Mouse (Mus musculus) layer of hippocampus, postnatal 25 days (tissue): ENCODE measurements at regions not wholly inside any gene's neighbourhood (a gene's known extent, or its start where the extent isn't known, plus 50 kb on each side); places are given as distances from the start of the nearest gene placed in this dataset.

Experiments used
- DNase-seq, 2 experiments: peaks; one replicate each; pipeline ENCODE4 v3.0.0; 2022; ENCODE audit warnings: mixed read lengths in 2 of 2, low spot score in 1 of 2; ENCODE audit errors: extremely low spot score in 1 of 2

DNA sequence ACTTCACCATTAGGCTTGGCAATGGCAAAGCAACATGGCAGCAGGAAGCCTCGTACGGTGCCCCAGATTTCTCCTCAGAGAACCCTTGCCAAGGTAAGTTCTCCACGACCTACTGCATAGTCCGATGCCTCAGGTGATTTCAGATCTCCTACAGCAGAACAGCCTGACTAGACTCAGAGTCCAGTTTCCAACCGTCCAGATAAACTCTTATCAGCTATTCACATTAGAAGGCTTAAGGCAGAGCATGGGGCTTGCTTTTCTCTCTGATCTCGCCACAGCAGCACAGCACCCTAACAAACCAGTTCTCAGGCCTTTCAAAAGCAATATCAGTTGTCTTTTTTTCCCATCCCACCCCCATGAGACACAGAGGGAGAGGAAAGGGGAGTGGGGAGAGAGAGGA is 174.9 kb upstream of the Nfe2l3 start:
- DNase-seq = no peak

DNA sequence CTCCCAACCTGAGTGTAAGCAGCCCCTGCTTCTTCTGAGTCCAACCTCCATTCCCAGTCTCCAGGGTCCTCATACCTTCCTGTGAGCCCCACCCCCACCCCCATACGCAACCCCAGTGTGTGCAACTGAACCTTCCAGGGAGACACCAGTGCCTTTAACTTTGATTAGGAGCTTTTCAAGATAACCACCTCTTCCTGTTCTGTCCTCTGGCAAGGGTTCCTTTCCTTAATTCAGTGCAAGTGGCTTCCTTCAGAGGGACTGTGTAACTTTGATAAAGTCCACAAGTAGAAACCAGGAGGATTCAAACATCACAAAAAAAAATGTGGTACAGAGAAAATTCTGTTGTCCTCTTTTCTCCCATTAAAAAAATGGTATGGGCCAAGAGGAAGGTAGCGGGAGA is 174.2 kb upstream of the Nfe2l3 start:
- no peak for DNase-seq

DNA sequence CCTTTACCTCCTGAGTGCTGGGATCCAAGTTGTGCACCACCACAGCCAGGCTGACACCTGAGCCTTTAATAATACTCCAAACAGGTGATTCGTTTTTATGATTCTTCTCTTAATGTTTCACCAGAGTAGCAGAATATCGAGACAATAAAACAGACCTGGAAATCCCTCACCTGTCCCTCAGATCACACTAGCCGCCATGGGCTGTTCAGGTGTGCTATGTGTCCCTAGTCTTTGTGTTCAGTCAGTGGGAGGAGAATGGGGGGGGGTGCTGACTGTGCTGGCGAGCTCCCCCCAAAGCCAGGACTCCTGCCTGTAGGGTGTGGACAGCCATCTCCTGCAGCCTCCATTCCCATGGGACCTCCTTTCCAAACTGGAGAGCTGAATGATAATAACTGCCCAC is 168.9 kb upstream of the Nfe2l3 start:
- no peak for DNase-seq

DNA sequence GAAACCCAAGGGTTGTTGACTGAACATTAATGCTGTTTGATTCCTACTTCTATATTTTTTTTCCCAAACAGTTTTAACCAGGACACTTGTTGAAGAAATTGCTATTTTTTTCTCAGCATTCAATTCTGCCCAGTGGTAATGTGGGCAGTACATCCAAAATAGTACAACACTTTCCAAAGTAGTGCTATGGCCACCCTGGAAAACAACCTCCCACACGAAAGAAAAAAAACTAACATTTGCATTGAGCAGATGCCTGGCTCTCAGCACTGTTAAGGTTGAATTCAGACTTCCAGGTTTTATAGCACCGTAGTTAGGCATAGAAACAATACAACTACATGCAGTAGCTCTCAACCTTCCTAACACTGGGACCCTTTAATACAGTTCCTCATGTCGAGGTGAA is 167.1 kb upstream of the Nfe2l3 start:
- DNase-seq = no peak

DNA sequence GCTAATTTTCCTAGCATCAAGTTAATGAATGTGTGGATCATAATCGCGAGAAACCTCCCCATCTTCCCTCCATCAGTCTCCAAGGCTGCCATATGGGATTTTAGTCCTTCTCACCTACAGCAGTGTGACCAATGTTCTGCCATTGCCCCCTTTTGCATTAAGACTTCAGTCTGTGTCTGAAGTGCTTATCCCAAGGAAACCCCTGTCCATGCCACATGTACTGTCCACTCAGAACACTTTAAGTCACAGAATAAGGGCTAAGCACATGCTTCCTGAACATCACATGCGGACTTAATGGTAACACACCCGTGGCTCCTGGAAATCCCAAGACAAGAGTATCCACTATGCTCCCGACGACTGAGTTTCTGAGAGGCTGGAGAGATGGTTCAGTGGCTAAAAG is 165.7 kb upstream of the Nfe2l3 start:
- no peak for DNase-seq

DNA sequence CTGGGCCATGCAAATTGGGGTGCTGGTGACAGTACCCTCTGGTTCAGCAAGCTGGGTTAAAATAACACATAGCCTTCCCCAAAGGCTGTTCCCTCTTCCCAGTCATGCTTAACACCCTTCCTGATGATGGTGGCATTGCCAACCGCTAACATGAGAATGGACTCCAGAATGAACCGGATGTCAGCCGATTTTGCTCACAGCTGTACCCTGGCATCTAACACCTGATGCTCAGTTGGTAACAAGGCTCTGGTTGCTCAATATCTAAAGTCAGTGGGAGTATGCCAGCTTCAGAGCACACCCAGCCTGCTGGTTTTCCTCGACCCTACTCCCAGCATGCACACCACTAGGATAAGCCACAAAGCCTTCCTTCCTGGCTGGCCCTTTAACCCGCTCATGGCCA is 164.6 kb upstream of the Nfe2l3 start:
- no peak for DNase-seq

DNA sequence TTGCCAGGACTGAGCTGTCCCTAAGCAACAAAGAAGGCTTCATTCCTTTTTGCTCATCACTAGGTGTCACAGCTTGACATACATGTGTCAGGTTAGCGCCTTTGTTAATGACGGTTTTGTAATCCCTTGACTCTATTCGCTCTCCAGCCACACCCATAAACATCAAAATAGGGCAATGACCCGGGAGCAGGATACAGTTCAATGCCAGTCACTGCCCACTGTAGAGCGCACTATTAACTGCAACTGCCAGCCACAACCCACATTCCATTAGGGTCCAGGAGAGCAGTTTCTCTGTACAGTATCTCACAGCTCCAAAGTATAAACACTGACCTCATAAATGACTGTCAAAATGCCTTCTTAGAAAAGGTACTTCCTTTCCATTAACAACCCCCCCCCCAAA is 163.5 kb upstream of the Nfe2l3 start:
- DNase-seq = no peak

DNA sequence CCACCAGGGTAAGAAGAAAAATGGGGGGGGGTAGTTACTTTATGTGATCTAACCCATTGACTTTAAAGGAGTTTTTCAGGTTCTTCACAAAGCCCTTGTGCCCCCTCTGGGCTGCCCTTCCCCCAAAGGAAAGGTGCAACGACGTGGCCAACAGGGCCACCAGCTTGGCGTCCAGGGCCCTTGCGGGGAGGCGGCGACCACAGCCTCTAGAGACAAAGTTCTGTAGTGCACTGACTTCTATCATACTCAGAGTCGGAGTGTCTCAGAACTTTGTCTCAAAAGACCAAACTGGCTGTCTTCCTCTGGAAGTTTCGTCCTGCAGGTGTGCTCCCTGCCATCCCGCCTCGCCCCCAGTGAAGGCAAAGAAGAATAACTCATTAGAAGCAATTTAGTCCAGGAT is 162.9 kb upstream of the Nfe2l3 start:
- no peak for DNase-seq

DNA sequence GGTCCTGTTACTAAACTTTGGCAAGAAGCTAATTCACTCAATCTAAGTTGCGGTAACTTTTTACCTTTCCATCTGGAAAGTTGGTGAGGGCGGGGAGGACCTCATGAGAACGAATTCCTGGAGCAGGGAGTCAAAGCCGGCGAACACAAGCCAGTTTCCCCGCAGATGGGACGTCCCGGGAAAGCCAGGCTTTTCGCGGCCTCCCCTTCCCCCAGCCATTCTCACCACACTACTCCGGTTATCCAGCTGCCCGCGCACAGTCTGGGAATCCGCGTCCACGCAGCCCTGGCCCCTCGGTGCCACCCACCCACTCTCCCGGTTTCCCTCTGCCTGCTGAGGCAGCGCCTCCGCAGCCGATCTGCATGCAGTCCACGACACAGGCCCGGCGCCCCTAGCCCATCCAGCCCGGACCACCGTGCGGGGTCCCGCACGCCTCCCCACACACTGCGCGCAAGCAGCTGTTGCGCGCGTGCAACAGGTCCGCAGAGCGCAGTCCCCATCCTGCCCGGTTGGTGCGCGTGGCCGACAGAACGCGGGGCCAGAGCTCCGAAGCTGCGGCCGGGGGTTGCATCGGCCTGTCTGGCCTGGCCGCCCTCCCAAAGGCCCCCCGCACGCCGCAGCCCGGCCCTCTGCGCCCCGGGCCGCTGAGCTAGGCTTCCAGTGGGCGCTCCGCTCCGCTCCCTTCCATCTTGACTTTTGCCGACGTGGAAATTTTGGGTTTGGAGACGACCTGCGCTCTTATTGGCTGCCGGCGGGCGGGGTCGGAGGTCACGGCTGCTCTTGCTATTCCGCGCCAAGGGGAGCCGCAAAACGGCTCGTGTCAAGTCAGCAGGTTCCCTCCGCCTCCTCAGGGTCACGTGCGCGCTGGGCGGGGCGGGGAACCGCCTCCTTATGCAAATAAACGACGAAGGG is 162.0 kb upstream of the Nfe2l3 start:
- peak; percentile 45 to 56 for DNase-seq

DNA sequence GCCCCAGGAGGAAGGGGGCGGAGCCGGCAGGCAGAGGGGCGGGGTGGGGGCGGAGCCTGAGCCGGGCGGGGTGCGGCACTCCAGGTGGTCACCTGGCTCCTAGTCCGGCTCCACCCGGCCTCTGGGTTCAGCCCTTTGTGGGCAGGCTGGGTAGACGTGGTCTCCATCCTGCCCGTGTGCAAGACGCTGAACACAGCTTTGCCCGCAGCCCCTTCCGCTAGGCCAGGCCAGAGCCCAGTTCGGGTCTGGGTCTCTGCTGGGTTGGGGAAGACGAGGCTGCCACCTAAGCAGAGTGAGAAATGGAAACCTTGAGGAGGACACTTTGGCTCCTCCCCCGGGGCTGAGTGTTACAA is 161.4 kb upstream of the Nfe2l3 start:
- no peak for DNase-seq

DNA sequence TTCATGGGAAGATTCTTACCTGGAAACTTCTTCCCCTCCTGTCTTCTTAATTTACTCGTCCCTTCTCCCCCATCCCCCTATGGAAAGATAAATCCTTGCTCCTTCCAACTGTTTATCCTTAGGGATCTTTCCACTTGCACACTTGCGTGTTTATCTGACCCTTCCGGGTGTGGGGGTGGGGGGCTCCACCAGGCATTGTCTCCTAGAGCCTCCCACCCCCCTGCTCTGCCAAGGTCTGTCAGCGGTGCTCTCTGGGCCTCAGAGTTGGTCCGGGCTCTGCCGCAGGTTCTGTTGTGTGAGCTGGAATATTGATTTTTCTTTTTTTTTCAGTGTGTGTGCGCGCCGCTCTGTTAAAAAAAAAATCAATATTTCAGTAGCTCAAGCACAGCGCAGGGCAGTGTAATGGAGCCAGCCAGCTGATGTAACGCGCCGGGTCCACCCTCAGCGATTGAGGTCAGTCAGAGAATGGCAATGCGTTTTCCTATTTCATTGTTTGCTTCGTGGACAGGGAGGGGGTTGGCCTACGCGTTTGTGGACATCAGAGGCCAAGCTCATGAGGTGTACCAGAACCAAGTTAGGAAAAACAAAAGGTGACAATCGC is 160.2 kb upstream of the Nfe2l3 start:
- DNase-seq = no peak

DNA sequence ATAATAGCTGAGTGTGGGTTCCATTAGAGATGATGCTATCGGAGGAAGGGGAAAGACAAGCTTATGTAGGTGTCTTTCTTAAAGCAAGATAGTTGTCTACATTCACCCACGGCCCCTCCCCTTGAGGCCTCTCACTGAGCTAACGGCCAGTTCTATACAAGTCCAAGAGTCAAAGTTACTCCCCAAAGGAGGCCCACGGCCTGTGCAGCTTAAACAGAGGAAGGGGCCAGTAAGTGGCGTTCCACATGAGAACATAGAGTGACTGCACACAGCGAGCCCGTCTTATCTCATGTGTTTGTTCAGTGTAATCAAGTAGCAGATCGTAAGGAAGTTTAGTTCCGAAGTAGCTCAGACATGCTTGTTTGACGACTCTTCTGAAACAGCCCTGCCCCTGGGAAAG is 153.0 kb upstream of the Nfe2l3 start:
- DNase-seq = no peak

DNA sequence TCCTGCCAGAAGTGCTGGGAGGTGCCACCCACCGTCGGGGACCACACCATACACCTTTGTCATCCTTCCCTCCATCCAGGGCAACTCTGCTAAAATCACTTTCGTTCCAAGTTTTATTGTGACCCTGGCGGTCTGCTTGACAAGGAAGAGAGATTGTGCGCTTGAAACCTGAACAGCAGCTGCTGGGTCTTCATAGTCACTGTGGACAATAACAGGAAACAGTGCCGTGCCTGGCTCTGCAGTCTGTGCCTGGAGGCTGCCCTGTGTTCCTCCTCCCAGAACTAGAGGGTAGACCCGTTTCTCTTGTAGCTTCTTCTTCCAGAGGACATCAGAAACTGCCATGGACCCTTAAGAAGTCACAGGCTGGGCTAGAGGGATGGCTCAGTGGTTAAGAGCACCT is 152.2 kb upstream of the Nfe2l3 start:
- DNase-seq = no peak

DNA sequence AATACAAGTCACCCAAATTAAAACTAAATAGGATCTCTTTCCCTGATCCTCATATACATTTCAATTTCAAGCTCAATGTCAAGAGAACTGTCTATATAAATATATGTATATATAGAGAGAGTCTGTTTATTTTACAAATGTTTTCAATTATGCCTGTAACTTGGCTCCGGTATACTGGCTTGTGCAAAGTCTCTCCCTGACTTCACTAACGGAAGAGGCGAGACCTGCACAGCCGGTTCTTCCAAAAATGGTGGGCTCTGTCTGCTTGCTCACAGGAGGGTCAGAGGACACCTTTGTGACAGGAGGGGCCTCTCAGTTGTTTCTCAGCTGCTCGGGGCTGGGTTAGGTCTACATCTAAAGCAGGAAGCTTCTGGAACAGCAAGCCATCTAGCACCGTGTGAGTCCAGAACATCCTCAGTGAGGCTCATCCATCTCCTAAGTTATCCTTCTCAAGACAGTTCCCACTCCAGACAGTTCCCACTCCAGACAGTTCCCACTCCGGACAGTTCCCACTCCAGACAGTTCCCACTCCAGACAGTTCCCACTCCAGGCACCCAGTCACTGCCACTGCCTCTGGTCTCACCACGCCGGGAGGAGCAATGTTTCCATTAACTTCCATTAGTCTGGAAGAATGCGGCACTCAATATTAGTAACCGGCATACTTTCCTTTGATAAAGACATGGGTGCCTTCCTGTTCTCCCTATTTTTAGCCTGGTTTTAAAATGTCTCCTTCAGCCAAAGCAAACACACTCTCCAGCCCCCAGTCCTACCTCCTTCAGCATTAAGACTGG is 148.4 kb upstream of the Nfe2l3 start:
- no peak for DNase-seq

DNA sequence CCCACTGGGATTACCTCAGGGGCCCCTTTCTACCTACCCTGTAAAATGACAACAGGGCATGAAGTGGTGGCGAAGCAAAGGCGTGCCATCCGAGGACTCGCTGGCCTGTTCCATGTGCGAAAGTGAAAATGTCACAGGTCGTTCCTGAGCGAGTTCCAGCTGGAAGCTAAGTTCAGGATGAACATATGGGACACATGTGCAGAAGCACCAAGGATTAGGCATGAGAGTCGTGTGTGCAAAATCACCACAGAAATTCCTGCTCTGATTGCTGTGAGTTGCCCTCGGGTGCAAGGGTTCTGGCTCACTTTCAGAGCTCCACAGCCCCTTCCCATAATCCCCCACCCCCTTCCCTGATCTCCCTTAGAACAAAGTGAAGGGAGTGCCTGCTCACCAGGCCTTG is 147.6 kb upstream of the Nfe2l3 start:
- DNase-seq = no peak

DNA sequence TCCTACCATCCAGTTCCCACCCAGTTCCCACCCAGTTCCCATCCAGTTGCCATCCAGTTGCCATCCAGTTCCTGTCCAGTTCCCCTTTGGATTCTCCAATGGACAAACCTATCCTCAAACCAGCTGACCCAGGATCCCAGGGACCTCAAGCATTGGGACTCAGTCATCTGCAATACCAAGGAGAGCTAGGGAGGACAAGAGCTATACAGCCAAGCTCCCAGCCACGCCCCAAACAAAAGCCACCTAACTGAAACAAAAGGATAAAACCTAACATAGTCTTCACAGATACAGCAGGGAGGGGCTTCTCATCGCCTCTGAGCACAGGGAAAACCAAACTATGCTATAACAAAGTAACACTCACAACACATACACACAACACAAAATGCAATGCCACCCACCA is 145.6 kb upstream of the Nfe2l3 start:
- DNase-seq = no peak

DNA sequence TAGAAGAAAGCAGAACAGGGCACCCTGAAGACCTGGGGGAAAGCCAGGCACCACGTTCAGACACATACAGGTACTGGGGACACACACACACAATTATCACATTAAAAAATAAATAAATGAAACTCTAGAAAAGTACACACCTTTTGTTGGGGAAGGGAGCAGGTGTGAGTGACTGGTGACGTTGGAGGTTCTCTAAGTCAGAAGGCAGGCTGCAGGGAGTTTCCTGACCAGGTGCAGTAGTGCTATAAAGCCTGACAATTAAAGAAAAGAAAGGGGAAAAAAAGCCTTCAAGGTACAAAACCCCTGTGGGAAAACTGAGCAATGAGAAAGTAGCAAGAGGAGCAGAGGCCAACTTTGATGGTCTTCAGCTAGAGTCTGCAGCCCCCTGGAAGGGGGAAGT is 145.1 kb upstream of the Nfe2l3 start:
- DNase-seq = no peak

DNA sequence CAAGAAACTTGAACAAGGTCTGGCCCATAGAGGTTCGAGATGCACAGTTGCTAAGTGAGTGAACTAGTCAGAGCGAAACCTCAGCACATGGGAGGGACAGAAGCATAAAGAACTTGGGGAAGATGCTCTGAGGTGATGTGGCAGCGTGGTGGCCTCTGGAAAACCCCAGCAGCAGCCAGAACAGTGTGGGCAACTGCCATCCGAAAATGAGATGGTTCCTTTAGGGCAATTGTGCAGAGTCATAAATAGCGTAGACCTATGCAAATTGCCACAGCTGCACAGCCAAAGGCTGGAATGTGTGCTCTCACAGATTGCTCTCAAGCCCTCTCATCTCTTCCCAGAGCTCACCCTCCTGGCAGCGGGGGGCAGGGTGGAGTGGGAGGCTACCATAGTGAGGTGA is 144.7 kb upstream of the Nfe2l3 start:
- DNase-seq = no peak

DNA sequence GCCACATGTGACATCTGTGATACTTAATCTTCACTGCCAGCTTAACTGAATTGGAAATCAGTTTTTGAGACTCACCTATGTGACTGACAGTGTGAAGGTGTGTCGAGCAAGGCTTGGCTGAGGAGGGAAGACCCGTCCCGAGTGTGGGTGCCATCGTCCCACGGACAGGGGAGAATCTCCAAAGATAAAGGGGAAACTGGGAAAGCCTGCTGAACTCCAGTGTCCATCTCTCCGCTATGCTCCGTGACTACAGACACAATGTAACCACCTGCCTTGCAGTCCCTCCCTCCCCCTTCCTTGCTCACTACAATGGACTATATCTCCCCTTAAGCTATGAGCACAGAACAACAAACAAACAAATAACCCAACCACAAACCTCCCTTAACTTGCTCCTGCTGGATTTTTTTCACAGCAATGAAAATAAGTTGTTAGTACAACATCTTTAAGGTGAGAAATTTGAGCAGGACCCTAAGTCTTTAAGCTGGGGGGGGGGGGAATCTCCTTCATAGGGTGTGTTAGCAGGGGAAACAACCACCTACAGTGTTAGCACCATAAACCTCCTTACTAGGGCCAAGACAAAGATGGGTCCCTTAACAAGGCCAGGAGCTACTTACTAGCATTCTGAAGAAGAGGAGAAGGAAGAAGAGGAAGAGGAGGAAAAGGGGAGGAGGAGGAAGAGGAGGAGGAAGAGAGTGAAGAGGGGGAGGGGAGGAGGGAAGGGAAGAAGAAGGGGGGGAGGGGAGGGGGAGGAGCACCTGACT is 144.0 kb upstream of the Nfe2l3 start:
- DNase-seq = no peak

DNA sequence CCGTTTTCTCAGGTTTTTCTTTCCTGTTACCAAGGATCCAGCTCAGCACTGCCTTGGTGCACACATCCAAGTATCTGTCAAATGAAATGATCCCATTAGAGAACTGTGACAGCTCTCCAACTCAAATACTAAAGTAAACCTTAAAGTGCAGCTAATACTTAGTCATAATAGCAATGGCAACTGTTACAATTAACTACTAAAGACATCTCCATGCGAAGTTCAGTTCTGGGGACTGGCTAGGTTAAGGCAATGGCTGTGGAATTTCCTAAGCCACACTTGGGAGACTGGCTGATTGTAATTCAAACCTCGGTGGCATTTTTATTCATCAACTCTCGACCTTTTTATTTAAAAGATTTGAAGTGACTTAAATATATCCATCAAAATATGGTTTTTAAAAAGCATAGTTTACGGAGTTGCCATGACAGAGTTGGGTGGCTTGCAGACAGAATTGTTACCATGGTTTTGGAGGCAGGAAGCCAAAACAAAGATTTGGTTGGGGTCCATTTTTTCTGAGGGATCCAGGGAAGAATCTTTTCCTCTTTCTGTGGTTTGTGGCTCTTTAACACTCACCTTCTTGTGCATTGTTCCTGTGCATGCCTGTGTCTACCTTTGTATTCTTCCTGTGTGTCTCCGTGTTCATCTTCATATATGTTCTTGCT is 143.3 kb upstream of the Nfe2l3 start:
- no peak for DNase-seq
